Mouse (Mus musculus): ENCODE measurements around the gene Tgfbr3l. TPM values are rescaled to one million over a fixed set of nuclear protein-coding genes. Genes with fewer than 3 reads are reported as not detected.

Tgfbr3l gene
- total RNA-seq, 2 experiments from 2014 or later, result 7.9 to 12.8 TPM

- no peak for DNase-seq (ENCODE audit: extremely low spot score in 1 of 2, low spot score in 1 of 2)
Observed at GRCm38 (mm10) chr8:4259805-4260170, 11.8 kb downstream of the Tgfbr3l start.

DNA sequence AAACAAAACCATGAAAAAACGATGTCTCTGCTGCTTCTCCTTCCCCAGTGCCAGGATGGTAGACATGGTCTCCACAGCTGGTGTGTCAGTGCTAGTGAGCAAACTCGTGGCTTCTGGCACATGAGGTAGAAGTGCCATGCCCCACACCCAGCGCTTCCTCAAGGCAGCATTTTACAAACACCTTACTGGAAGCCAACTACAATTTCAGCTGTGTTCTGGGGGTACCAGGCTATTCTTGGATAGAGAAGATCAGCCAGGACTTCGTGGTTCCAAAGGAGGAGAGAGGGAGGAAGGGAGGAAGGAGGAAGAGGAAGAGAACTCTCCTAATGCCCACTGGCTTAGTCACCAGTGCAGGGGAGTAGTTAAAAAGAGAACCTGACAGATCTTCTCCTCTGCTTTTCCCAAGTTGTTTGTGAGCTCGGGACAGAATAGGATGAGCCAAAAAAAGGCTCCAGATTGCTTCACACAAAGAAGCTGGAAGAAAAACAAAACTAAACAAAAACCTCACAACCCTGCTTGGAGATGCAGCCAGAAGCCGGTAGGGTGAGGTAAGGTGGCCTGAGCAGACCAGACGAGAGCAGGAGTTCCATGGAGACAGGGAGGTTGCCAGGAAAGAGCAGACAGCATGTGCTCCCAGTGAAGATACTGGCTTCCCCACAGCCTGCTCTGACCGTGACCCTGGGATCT, 15.2 kb downstream of the Tgfbr3l start:
- no peak for DNase-seq (ENCODE audit: extremely low spot score in 1 of 2, low spot score in 1 of 2)

DNA sequence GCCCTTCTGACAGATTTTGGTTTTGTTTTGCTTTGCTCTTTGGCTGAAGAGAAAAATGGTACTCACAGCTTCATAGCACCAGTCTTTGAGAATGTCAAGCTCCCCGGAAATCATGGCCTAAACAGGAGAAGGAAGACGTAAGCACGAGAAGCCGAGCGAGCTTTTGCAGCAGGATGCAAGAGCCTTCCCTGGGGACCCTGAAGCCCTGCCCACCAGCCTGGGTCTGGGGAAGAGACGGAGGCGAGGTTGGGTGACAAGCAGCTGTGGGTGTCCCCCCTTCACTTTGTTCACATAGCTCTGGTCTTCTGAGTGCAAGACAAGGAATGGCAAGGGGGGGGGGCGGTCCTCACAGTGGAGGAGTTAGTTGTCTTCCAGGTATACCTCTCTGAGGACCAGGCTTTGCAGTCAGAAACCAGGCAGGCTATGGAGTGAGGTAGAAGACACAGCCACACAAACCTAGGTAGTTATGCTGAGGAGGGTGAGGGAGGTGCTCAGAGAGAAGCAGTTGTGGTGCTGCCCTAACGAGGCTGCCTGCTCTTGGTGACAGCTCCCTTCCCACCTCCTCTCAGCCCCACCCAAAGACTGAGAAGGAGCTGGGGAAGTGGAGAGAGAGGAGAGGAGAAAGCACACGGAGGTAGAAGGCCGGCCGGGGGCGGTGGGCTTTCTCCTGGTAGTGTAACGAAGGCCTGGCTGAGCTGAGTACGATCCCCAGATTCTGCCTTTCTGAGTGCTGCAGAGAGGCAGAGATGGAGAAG, 17.3 kb downstream of the Tgfbr3l start:
- no peak for DNase-seq (ENCODE audit: extremely low spot score in 1 of 2, low spot score in 1 of 2)

DNA sequence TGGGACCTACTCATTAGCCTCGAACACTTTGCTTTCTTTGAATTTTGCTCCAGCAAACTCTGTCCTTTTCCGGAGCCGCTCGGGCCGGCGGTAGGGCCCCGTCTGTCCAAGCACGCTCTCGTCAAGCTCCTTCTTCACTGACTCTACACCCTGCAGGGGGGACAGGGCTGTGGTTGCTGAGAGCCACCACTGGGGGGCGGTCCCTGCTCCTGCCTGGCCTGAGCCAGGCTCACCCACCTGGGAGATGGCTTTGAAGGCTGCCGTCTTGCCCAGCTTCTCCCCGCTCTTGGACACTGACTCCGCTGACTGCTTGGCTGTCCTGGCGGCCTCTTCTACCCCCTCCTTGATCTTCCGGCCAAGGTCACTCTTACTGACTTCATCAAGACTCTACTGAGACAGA, 19.6 kb downstream of the Tgfbr3l start:
- DNase-seq (ENCODE audit: extremely low spot score in 1 of 2, low spot score in 1 of 2), result no peak

DNA sequence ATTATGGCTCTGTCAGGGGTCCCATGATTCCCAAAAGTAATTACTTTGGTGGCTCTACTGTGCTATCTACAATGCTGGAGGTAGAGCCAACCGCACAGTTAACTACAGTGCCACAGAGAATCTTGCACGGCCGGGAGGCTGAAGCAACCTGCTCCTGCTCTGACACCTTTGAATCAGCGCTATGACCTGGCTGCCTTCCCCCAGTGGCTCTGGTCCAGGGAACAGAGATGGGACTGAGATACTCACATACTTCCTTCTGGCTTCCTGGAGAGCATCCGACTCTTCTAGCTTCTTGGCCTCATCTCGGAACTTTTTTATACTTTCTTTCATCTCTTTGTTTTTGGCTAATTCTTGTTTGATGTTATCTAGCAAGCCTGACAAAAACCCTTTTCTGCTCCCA, 21.6 kb downstream of the Tgfbr3l start:
- DNase-seq (ENCODE audit: extremely low spot score in 1 of 2, low spot score in 1 of 2), result no peak

GRCm38 (mm10) chr8:4275275-4276110, 27.5 kb downstream of the Tgfbr3l start, which contains the start of gene Timm44:
Timm44 (minus strand) TSS chr8:4275913.
- peak; percentile 87 to 94 for DNase-seq (ENCODE audit: extremely low spot score in 1 of 2, low spot score in 1 of 2)

DNA sequence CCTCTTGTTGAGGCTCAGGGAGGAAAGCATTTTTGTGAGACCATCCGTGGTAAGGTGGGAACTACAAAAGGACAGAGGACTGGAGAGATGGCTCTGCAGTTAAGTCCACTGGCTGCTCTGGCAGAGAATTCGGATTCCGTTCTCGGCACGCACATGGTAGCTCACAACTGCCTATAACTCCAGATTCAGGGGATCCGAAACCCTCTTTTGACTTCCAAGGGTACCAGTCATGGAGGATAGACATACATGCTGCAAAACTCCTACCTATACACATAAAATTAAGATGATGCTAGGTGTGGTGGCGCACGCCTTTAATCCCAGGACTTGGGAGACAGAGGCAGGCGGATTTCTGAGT, 28.1 kb downstream of the Tgfbr3l start:
- DNase-seq (ENCODE audit: extremely low spot score in 1 of 2, low spot score in 1 of 2), result no peak

- no peak for DNase-seq (ENCODE audit: extremely low spot score in 1 of 2, low spot score in 1 of 2)
Observed at GRCm38 (mm10) chr8:4292738-4293137, 44.7 kb downstream of the Tgfbr3l start.

DNA sequence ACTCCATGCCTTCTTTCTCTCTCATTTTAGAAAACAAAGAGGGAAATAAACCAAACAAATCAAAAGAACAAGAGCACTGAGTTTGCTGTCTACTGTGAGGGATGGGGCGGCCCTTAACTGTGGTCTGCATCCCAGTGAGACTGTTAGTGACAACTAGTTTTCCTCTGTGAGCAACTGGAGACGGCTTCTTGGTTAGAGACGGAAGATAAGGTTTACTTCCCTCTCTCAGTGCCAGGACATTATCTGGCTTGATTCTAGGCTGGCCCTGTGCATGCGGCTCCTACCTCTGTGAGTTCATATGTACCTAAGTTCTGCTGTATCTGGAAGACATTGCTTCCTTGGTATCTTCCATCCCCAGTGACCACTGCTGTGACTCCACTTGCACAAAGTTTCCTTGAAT, 49.8 kb downstream of the Tgfbr3l start:
- DNase-seq (ENCODE audit: extremely low spot score in 1 of 2, low spot score in 1 of 2), result no peak

Other genes with a start within 250 kb of the Tgfbr3l start
- under 1 TPM in 1 of 2 experiments, not detected in 1; 0.44 TPM for gene Cd209f, start 142.4 kb upstream of the Tgfbr3l start, total RNA-seq (2021)
- gene Cd209g, start 114.1 kb upstream of the Tgfbr3l start, total RNA-seq (2021), result not detected
- 100 to 1,000 TPM in 1 of 2 experiments, 10 to 100 TPM in 1; 98.2 to 110 TPM for gene Evi5l, start 81.6 kb upstream of the Tgfbr3l start, total RNA-seq (2021)
- 10 to 100 TPM; 39.0 to 54.3 TPM for gene Prr36, start 30.8 kb upstream of the Tgfbr3l start, total RNA-seq (2021)
- not detected for gene Lrrc8e, start 21.4 kb upstream of the Tgfbr3l start, total RNA-seq (2021)
- gene Map2k7, start 9.5 kb upstream of the Tgfbr3l start, total RNA-seq (2021), result 10 to 100 TPM; 90.6 to 96.3 TPM
- 1 to 10 TPM; 2.4 to 2.5 TPM for gene Gm49320, start 9.3 kb upstream of the Tgfbr3l start, total RNA-seq (2021)
- 10 to 100 TPM; 29.5 to 30.2 TPM for gene Snapc2, start 4.9 kb downstream of the Tgfbr3l start, total RNA-seq (2021)
- 100 to 1,000 TPM; 560 to 594 TPM for gene Ctxn1, start 11.1 kb downstream of the Tgfbr3l start, total RNA-seq (2021)
- gene Timm44, start 27.7 kb downstream of the Tgfbr3l start, total RNA-seq (2021), result 10 to 100 TPM; 55.6 to 77.1 TPM
- 10 to 100 TPM; 20.6 to 25.9 TPM for gene Ccl25, start 77.0 kb downstream of the Tgfbr3l start, total RNA-seq (2021)
- 10 to 100 TPM; 74.1 to 77.7 TPM for gene Elavl1, start 77.2 kb downstream of the Tgfbr3l start, total RNA-seq (2021)
- gene Cers4, start 244.8 kb downstream of the Tgfbr3l start, total RNA-seq (2021), result 10 to 100 TPM; 35.5 to 44.3 TPM

All from layer of hippocampus, postnatal 25 days (tissue).